Mouse (Mus musculus) limb, embryonic 10.5 days (tissue): ENCODE measurements around the gene Gfpt2. TPM values are rescaled to one million over a fixed set of nuclear protein-coding genes. Genes with fewer than 3 reads are reported as not detected.

Experiments
- DNase-seq: peaks from one replicate; pipeline ENCODE4 v3.0.0-alpha.2; 2017; ENCODE audit warnings: low spot score
- H3K27ac ChIP-seq: fragments of 300-500 bp; sonication (generic); 2 replicates; pipeline ENCODE4 v1.5.1; 2016; ENCODE audit warnings: mild to moderate bottlenecking
- H3K27me3 ChIP-seq: fragments of 300-500 bp; sonication (generic); 2 replicates; pipeline ENCODE4 v1.6.1; 2016; ENCODE audit warnings: low read depth, mild to moderate bottlenecking; ENCODE audit not compliant: poor library complexity, severe bottlenecking
- H3K36me3 ChIP-seq: fragments of 300-500 bp; sonication (generic); 2 replicates; pipeline ENCODE4 v1.6.1; 2016; ENCODE audit warnings: mild to moderate bottlenecking, moderate library complexity
- H3K4me1 ChIP-seq: fragments of 300-500 bp; sonication (generic); 2 replicates; pipeline ENCODE4 v1.6.1; 2016
- H3K4me3 ChIP-seq: fragments of 300-500 bp; sonication (generic); 2 replicates; pipeline ENCODE4 v1.5.1; 2016; ENCODE audit warnings: mild to moderate bottlenecking, moderate library complexity
- H3K9me3 ChIP-seq: fragments of 300-500 bp; sonication (generic); replicated peaks from 2 replicates; pipeline ENCODE4 v1.6.1; 2016; ENCODE audit warnings: mild to moderate bottlenecking
- WGBS: fragments of 180-500 bp; shearing (Covaris S2); methylation state at CpG from one replicate; pipeline ENCODE4 v1.1.7; 2016; 5-methylcytosine and 5-hydroxymethylcytosine counted together
- polyA plus RNA-seq: library from polyadenylated mRNA; unstranded; fragments of >200 nt; fragmentation: Nextera tagmentation; extraction: Ambion mirVana; gene quantifications from 2 replicates; pipeline ENCODE4 v1.2.1, GENCODE M21; 2016

Gfpt2 gene
- 39.2 and 43.3 TPM in 2 replicates for polyA plus RNA-seq

GRCm38 (mm10) chr11:49793619-49794341, at the start of gene Gfpt2:
Gene Gfpt2 (plus strand): TSS chr11:49794178.
- WGBS, result under 1% methylated on average over 25 of the region's 25 CpGs

GRCm38 (mm10) chr11:49744981-49745380, 49.0 kb upstream of the Gfpt2 start:
- no peak overlapping the region for H3K4me3 ChIP-seq
- DNase-seq, result no peak
- H3K27me3 ChIP-seq, result no peaks in the 10 kb centered on the region
- no peaks in the 10 kb centered on the region for H3K36me3 ChIP-seq
- H3K4me1 ChIP-seq, result no peaks in the 10 kb centered on the region
- no peaks in the 10 kb centered on the region for H3K9me3 ChIP-seq
- H3K27ac ChIP-seq, result no peak overlapping the region

More at GRCm38 (mm10) chr11:49793619-49794341, at the start of gene Gfpt2:
- Histone ChIP-seq H3K27ac (peak within 1 kb of the TSS; percentile 87), H3K4me1 (peaks cover 21% of the 10 kb centered on the region), H3K36me3 (peaks cover 11% of the 10 kb centered on the region), H3K4me3 (peak within 1 kb of the TSS; percentile 72), H3K9me3 (no peaks in the 10 kb centered on the region), H3K27me3 (no peaks in the 10 kb centered on the region)
- peak; percentile 92 for DNase-seq

- 88% methylated on average over 3 of the region's 3 CpGs for WGBS
- no peak for DNase-seq
- no peaks in the 10 kb centered on the region for H3K4me1 ChIP-seq
- no peak overlapping the region for H3K4me3 ChIP-seq
- no peaks in the 10 kb centered on the region for H3K27me3 ChIP-seq
- H3K36me3 ChIP-seq, result no peaks in the 10 kb centered on the region
- no peaks in the 10 kb centered on the region for H3K9me3 ChIP-seq
- H3K27ac ChIP-seq, result no peak overlapping the region
These were observed 48.1 kb upstream of the Gfpt2 start for GRCm38 (mm10) chr11:49745839-49746238.

- Histone ChIP-seq H3K27me3 (no peaks in the 10 kb centered on the region), H3K4me1 (no peaks in the 10 kb centered on the region), H3K9me3 (no peaks in the 10 kb centered on the region), H3K27ac (no peak overlapping the region), H3K36me3 (no peaks in the 10 kb centered on the region), H3K4me3 (no peak overlapping the region)
- no peak for DNase-seq
- 98% methylated on average over 1 of the region's 1 CpGs for WGBS
These were observed 47.2 kb upstream of the Gfpt2 start for GRCm38 (mm10) chr11:49746756-49747155.

- Histone ChIP-seq H3K4me1 (peaks cover 12% of the 10 kb centered on the region), H3K9me3 (no peaks in the 10 kb centered on the region), H3K27ac (peak overlapping the region; percentile 71), H3K27me3 (no peaks in the 10 kb centered on the region), H3K4me3 (no peak overlapping the region), H3K36me3 (no peaks in the 10 kb centered on the region)
- WGBS, result 58% methylated on average over 12 of the region's 12 CpGs
- no peak for DNase-seq
These were observed 38.9 kb upstream of the Gfpt2 start for GRCm38 (mm10) chr11:49754958-49755665.

GRCm38 (mm10) chr11:49758096-49758495, 35.9 kb upstream of the Gfpt2 start:
- 92% methylated on average over 3 of the region's 3 CpGs for WGBS
- H3K27ac ChIP-seq, result no peak overlapping the region
- H3K27me3 ChIP-seq, result no peaks in the 10 kb centered on the region
- H3K4me3 ChIP-seq, result no peak overlapping the region
- H3K9me3 ChIP-seq, result no peaks in the 10 kb centered on the region
- H3K4me1 ChIP-seq, result peaks cover 16% of the 10 kb centered on the region
- DNase-seq, result no peak
- H3K36me3 ChIP-seq, result no peaks in the 10 kb centered on the region

GRCm38 (mm10) chr11:49761130-49761529, 32.8 kb upstream of the Gfpt2 start:
- 90% methylated on average over 5 of the region's 5 CpGs for WGBS
- no peak overlapping the region for H3K4me3 ChIP-seq
- H3K9me3 ChIP-seq, result no peaks in the 10 kb centered on the region
- H3K27me3 ChIP-seq, result no peaks in the 10 kb centered on the region
- DNase-seq, result no peak
- peaks cover 24% of the 10 kb centered on the region for H3K4me1 ChIP-seq
- H3K36me3 ChIP-seq, result no peaks in the 10 kb centered on the region
- no peak overlapping the region for H3K27ac ChIP-seq

GRCm38 (mm10) chr11:49763555-49763954, 30.4 kb upstream of the Gfpt2 start:
- Histone ChIP-seq H3K9me3 (no peaks in the 10 kb centered on the region), H3K4me1 (peaks cover 24% of the 10 kb centered on the region), H3K36me3 (no peaks in the 10 kb centered on the region), H3K27me3 (no peaks in the 10 kb centered on the region), H3K27ac (peak overlapping the region; percentile 88), H3K4me3 (no peak overlapping the region)
- DNase-seq, result peak; percentile 49

GRCm38 (mm10) chr11:49764023-49764422, 30.0 kb upstream of the Gfpt2 start:
- WGBS, result 53% methylated on average over 4 of the region's 4 CpGs
- no peaks in the 10 kb centered on the region for H3K36me3 ChIP-seq
- no peak overlapping the region for H3K4me3 ChIP-seq
- peak; percentile 40 for DNase-seq
- H3K9me3 ChIP-seq, result no peaks in the 10 kb centered on the region
- peak overlapping the region; percentile 88 for H3K27ac ChIP-seq
- no peaks in the 10 kb centered on the region for H3K27me3 ChIP-seq
- peaks cover 24% of the 10 kb centered on the region for H3K4me1 ChIP-seq

GRCm38 (mm10) chr11:49764639-49765299, 29.2 kb upstream of the Gfpt2 start:
- no peaks in the 10 kb centered on the region for H3K9me3 ChIP-seq
- H3K4me1 ChIP-seq, result peaks cover 24% of the 10 kb centered on the region
- H3K27ac ChIP-seq, result peak overlapping the region; percentile 88
- WGBS, result 31% methylated on average over 7 of the region's 8 CpGs
- H3K4me3 ChIP-seq, result no peak overlapping the region; the same call in 1 of the 2 replicates
- H3K27me3 ChIP-seq, result no peaks in the 10 kb centered on the region
- H3K36me3 ChIP-seq, result no peaks in the 10 kb centered on the region
- DNase-seq, result peak; percentile 88

GRCm38 (mm10) chr11:49765377-49766136, 28.4 kb upstream of the Gfpt2 start:
- Histone ChIP-seq H3K27me3 (no peaks in the 10 kb centered on the region), H3K36me3 (no peaks in the 10 kb centered on the region), H3K9me3 (no peaks in the 10 kb centered on the region), H3K4me3 (no peak overlapping the region), H3K27ac (peak overlapping the region; percentile 88), H3K4me1 (peaks cover 24% of the 10 kb centered on the region)
- no peak for DNase-seq
- WGBS, result 85% methylated on average over 3 of the region's 3 CpGs

- Histone ChIP-seq H3K4me3 (no peak overlapping the region), H3K27ac (peak overlapping the region; percentile 88; the same call in 1 of the 2 replicates), H3K9me3 (no peaks in the 10 kb centered on the region), H3K27me3 (no peaks in the 10 kb centered on the region), H3K4me1 (peaks cover 24% of the 10 kb centered on the region), H3K36me3 (no peaks in the 10 kb centered on the region)
- no peak for DNase-seq
- 88% methylated on average over 2 of the region's 2 CpGs for WGBS
These were observed 27.9 kb upstream of the Gfpt2 start for GRCm38 (mm10) chr11:49766137-49766411.
